Mouse (Mus musculus) kidney, adult 2 months (tissue): Measurements from ENCODE around the gene Gm20422.

Source experiments
- CTCF ChIP-seq: fragments of 200-500 bp; conservative IDR thresholded peaks from 2 replicates; pipeline ENCODE4 v1.5.1; 2011; ENCODE audit warnings: low read depth, mild to moderate bottlenecking, control low read depth, low read length, moderate library complexity, mixed read lengths; ENCODE audit not compliant: insufficient read depth, insufficient read length
- POLR2A ChIP-seq: fragments of 200-500 bp; IDR thresholded peaks from one replicate; pipeline ENCODE4 v1.6.1; 2011; ENCODE audit warnings: low read depth, low read length, control low read depth

GRCm38 (mm10) chr8:69820466-69820865, 45.8 kb upstream of the Gm20422 start:
- TF ChIP-seq CTCF (no peak), POLR2A (no peak)
